Mouse (Mus musculus): ENCODE data around the gene Akt1s1. TPM values are rescaled to one million over a fixed set of nuclear protein-coding genes. Genes with fewer than 3 reads are reported as not detected.

Akt1s1 gene
- polyA plus RNA-seq, 1 experiment from 2014 or later = 61.6 TPM

- H3K9me3 ChIP-seq (ENCODE audit: control insufficient read depth, low read length) = no peaks in the 10 kb centered on the region
These were observed 42.8 kb downstream of the Akt1s1 start for GRCm38 (mm10) chr7:44891611-44892010.

DNA sequence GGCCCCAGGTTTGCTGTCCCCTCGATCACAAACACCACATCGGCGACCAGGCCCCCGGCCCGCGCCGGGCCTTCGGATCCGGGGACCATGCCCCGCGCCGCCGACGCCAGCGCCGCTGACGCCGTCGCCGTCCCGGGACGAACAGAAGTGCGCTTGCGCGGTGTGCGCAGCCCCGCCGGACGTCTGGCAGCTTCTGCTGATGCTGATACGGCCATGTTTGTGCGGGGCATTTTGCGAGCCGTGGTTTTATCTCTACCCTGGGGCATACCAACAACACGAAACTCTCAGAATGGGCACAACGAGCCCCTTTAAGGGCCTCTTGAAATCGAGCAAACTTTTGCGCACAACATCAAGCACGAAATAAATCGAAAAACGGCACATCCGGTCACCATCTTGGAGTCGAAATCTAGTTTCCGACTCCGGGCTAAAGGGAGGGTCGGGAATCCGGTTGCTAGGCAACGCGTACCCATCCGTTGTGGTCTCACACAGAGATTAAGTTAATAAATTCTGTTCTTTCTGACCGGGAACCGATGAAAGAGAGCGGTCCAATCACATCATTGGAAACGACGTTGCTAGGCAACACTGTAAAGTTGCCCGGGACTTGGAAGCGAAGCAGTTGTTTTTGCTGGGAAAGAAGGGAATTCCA, 43.6 kb downstream of the Akt1s1 start, which contains the start of gene Med25:
Gene Med25, minus strand, starts transcription at position 437 of the 646 bp plus-strand sequence.
- ATAC-seq (ENCODE audit: insufficient number of reproducible peaks, insufficient read depth, low FRiP score, low read depth) = peak; percentile 56
- Histone ChIP-seq H3K9me3 (ENCODE audit: control insufficient read depth, low read length) (no peaks in the 10 kb centered on the region), H3K27me3 (ENCODE audit: control insufficient read depth, insufficient read depth, low read length) (no peaks in the 10 kb centered on the region), H3K4me2 (ENCODE audit: low read length) (peak within 1 kb of the TSS; percentile 89), H3K4me3 (ENCODE audit: control insufficient read depth in 1 of 2, insufficient read depth in 1 of 2, low read depth in 1 of 2, low read length in 2 of 2) (peak within 1 kb of the TSS; percentile 64 to 75), H3K36me3 (ENCODE audit: control insufficient read depth, insufficient read depth, low read length) (peaks cover 23% of the 10 kb centered on the region), H3K9ac (ENCODE audit: low read length) (peak within 1 kb of the TSS; percentile 85), H3K27ac (replicated peaks in 1 of 2; ENCODE audit: control insufficient read depth in 1 of 2, insufficient read depth in 1 of 2, low read depth in 2 of 2, low read length in 2 of 2) (peak within 1 kb of the TSS; percentile 87 to 93), H3K4me1 (ENCODE audit: control insufficient read depth in 2 of 2, insufficient read depth in 2 of 2, low read length in 2 of 2) (peaks cover 26 to 55% of the 10 kb centered on the region in 2 experiments)
- under 1% methylated on average over 56 of the region's 56 CpGs for WGBS

More at GRCm38 (mm10) chr7:44891611-44892010, 42.8 kb downstream of the Akt1s1 start:
- Histone ChIP-seq H3K4me2 (ENCODE audit: low read length) (peak overlapping the region; percentile 89), H3K4me3 (ENCODE audit: control insufficient read depth in 1 of 2, insufficient read depth in 1 of 2, low read depth in 1 of 2, low read length in 2 of 2) (peak overlapping the region; percentile 64 to 75), H3K36me3 (ENCODE audit: control insufficient read depth, insufficient read depth, low read length) (peaks cover 31% of the 10 kb centered on the region), H3K4me1 (ENCODE audit: control insufficient read depth in 2 of 2, insufficient read depth in 2 of 2, low read length in 2 of 2) (peaks cover 27 to 50% of the 10 kb centered on the region in 2 experiments), H3K27me3 (ENCODE audit: control insufficient read depth, insufficient read depth, low read length) (no peaks in the 10 kb centered on the region), H3K9ac (ENCODE audit: low read length) (peak overlapping the region; percentile 85), H3K27ac (replicated peaks in 1 of 2; ENCODE audit: control insufficient read depth in 1 of 2, insufficient read depth in 1 of 2, low read depth in 2 of 2, low read length in 2 of 2) (peak overlapping the region in 1 of 2 experiments; percentile 93; a peak in 3 of 4 replicates)
- ATAC-seq (ENCODE audit: insufficient number of reproducible peaks, insufficient read depth, low FRiP score, low read depth) = no peak
- WGBS = 21% methylated on average over 6 of the region's 6 CpGs

DNA sequence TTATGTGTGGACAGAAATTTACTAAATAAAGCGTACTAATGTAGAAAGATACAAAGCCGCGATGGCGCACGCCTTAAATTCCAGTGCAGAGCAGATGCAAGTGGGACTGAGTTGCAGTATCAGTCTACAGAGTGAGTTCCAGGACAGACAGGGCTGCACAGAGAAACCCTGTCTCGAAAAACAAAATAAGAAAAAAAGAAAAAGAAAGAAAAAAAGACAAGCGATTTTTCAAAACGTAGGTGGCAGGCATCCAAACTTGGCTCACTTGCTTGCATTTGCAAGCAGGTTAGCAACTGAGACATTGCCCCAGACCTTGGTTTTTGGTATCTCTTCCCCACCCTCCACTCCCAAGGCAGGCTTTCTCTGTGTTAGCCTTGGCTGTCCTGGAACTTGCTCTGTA, 44.4 kb downstream of the Akt1s1 start:
- WGBS = 24% methylated on average over 8 of the region's 8 CpGs
- peaks cover 26% of the 10 kb centered on the region for H3K36me3 ChIP-seq (ENCODE audit: control insufficient read depth, insufficient read depth, low read length)
- H3K4me2 ChIP-seq (ENCODE audit: low read length) = peak overlapping the region; percentile 89
- ATAC-seq (ENCODE audit: insufficient number of reproducible peaks, insufficient read depth, low FRiP score, low read depth) = no peak
- peaks cover 26 to 47% of the 10 kb centered on the region in 2 experiments for H3K4me1 ChIP-seq (ENCODE audit: control insufficient read depth in 2 of 2, insufficient read depth in 2 of 2, low read length in 2 of 2)
- H3K9me3 ChIP-seq (ENCODE audit: control insufficient read depth, low read length) = no peaks in the 10 kb centered on the region
- peak overlapping the region; percentile 27 for H3K9ac ChIP-seq (ENCODE audit: low read length)
- H3K27ac ChIP-seq (replicated peaks in 1 of 2; ENCODE audit: control insufficient read depth in 1 of 2, insufficient read depth in 1 of 2, low read depth in 2 of 2, low read length in 2 of 2) = peak overlapping the region; percentile 69 to 87
- H3K27me3 ChIP-seq (ENCODE audit: control insufficient read depth, insufficient read depth, low read length) = no peaks in the 10 kb centered on the region
- H3K4me3 ChIP-seq (ENCODE audit: control insufficient read depth in 1 of 2, insufficient read depth in 1 of 2, low read depth in 1 of 2, low read length in 2 of 2) = peak overlapping the region in 1 of 2 experiments; percentile 64; a peak in 1 of 4 replicates

DNA sequence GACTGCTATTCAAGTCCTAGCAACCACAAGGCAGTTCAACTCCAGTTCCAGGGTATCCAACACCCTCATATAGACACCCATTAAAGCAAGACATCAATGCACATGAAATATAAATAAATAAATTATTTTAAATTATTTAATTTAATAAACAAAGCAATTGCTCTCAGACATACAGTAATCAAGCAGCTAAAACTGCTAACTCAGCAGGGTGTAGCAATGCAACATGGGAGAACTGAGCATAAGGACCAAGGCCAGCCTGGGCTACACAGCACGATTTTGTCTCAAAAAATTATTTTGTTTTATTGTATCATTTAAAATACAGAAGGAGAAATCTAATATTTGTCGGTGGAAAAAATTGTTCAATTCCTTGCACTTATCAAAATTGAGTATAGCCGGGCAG, 45.4 kb downstream of the Akt1s1 start:
- Histone ChIP-seq H3K27ac (replicated peaks in 1 of 2; ENCODE audit: control insufficient read depth in 1 of 2, insufficient read depth in 1 of 2, low read depth in 2 of 2, low read length in 2 of 2) (no peak overlapping the region), H3K4me1 (ENCODE audit: control insufficient read depth in 2 of 2, insufficient read depth in 2 of 2, low read length in 2 of 2) (peaks cover 19 to 45% of the 10 kb centered on the region in 2 experiments)
- WGBS = 81% methylated on average over 3 of the region's 3 CpGs

DNA sequence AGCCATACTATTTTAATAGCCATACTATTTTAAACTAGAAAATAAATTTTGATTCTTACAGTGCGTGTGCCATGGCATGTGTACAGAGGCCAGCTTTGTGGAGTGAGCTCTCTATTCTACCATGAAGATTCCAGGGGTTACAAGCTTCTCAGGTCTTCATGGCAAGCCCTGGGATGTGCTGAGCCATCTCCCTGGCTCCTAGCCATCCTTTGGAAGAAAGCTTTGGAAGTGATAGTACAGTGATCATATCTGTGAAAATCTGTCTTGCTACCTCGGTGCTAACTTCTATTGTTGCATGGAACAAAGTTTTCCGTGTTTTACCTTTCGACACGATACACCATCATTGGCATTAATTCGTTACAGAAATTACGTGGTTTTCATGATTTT, 46.4 kb downstream of the Akt1s1 start:
- Histone ChIP-seq H3K4me2 (ENCODE audit: low read length) (peak overlapping the region; percentile 83), H3K27ac (replicated peaks in 1 of 2; ENCODE audit: control insufficient read depth in 1 of 2, insufficient read depth in 1 of 2, low read depth in 2 of 2, low read length in 2 of 2) (peak overlapping the region; percentile 68 to 88; a peak in 2 of 4 replicates), H3K27me3 (ENCODE audit: control insufficient read depth, insufficient read depth, low read length) (no peaks in the 10 kb centered on the region), H3K36me3 (ENCODE audit: control insufficient read depth, insufficient read depth, low read length) (peaks cover 25% of the 10 kb centered on the region), H3K9ac (ENCODE audit: low read length) (no peak overlapping the region; the same call in 1 of the 2 replicates), H3K4me3 (ENCODE audit: control insufficient read depth in 1 of 2, insufficient read depth in 1 of 2, low read depth in 1 of 2, low read length in 2 of 2) (peak overlapping the region; percentile 62 to 70; a peak in 3 of 4 replicates), H3K4me1 (ENCODE audit: control insufficient read depth in 2 of 2, insufficient read depth in 2 of 2, low read length in 2 of 2) (peaks cover 16 to 42% of the 10 kb centered on the region in 2 experiments), H3K9me3 (ENCODE audit: control insufficient read depth, low read length) (no peaks in the 10 kb centered on the region)
- ATAC-seq (ENCODE audit: insufficient number of reproducible peaks, insufficient read depth, low FRiP score, low read depth) = no peak
- WGBS = 78% methylated on average over 7 of the region's 7 CpGs

More for the DNA sequence above, 45.4 kb downstream of the Akt1s1 start:
- no peak overlapping the region for H3K9ac ChIP-seq (ENCODE audit: low read length)
- no peak for ATAC-seq (ENCODE audit: insufficient number of reproducible peaks, insufficient read depth, low FRiP score, low read depth)
- no peak overlapping the region for H3K4me3 ChIP-seq (ENCODE audit: control insufficient read depth in 1 of 2, insufficient read depth in 1 of 2, low read depth in 1 of 2, low read length in 2 of 2)
- H3K9me3 ChIP-seq (ENCODE audit: control insufficient read depth, low read length) = no peaks in the 10 kb centered on the region
- peaks cover 22% of the 10 kb centered on the region for H3K36me3 ChIP-seq (ENCODE audit: control insufficient read depth, insufficient read depth, low read length)
- no peaks in the 10 kb centered on the region for H3K27me3 ChIP-seq (ENCODE audit: control insufficient read depth, insufficient read depth, low read length)
- H3K4me2 ChIP-seq (ENCODE audit: low read length) = no peak overlapping the region

DNA sequence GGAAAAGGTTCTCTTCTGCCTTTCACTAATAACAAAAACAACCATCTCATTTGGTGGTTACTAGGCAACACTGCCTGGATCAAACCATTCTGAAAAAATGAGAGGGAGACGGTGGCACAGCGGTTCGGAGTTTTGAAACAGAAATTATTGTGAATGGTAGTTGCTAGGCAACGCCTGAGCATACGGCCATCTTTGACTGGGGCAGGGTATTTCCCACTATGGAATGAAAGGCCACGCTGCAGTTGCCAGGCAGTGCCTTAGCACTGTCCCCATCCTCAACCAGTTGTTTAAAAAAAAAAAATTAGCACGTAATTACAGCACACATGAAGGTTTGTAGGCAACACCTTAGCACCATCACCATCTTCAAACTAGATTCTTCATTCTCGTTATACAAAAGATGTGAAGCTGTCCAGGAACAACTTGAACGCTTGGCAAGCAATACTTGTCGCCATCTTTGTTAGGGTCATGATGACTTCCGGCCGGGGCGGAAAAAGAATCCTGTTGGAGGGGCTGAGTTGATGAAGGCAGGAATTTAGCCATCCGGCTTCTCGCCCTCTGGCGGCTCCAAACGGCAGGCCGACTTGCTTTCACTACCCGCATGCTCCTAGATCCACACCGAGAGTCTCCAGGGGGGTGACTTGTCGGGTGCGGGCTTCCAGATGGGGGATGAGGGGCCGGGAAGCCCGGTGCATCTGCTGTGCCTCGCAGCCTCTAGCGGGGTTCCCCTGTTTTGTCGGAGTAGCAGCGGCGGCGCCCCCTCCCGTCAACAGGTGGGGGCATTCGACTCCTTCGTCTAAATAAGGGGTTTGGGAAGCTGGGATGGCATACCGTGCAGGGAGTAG, 47.0 kb downstream of the Akt1s1 start, which contains the start of gene Fuz:
Gene Fuz, plus strand, starts transcription at position 487 of the 842 bp plus-strand sequence.
- ATAC-seq (ENCODE audit: insufficient number of reproducible peaks, insufficient read depth, low FRiP score, low read depth) = peak; percentile 50
- H3K27me3 ChIP-seq (ENCODE audit: control insufficient read depth, insufficient read depth, low read length) = no peaks in the 10 kb centered on the region
- peak within 1 kb of the TSS; percentile 84 for H3K9ac ChIP-seq (ENCODE audit: low read length)
- 2% methylated on average over 34 of the region's 34 CpGs for WGBS
- H3K4me2 ChIP-seq (ENCODE audit: low read length) = peak within 1 kb of the TSS; percentile 83
- peak within 1 kb of the TSS; percentile 62 to 70 for H3K4me3 ChIP-seq (ENCODE audit: control insufficient read depth in 1 of 2, insufficient read depth in 1 of 2, low read depth in 1 of 2, low read length in 2 of 2)
- peaks cover 15 to 36% of the 10 kb centered on the region in 2 experiments for H3K4me1 ChIP-seq (ENCODE audit: control insufficient read depth in 2 of 2, insufficient read depth in 2 of 2, low read length in 2 of 2)
- no peaks in the 10 kb centered on the region for H3K9me3 ChIP-seq (ENCODE audit: control insufficient read depth, low read length)
- H3K36me3 ChIP-seq (ENCODE audit: control insufficient read depth, insufficient read depth, low read length) = peaks cover 25% of the 10 kb centered on the region
- H3K27ac ChIP-seq (replicated peaks in 1 of 2; ENCODE audit: control insufficient read depth in 1 of 2, insufficient read depth in 1 of 2, low read depth in 2 of 2, low read length in 2 of 2) = peak within 1 kb of the TSS; percentile 74 to 88

DNA sequence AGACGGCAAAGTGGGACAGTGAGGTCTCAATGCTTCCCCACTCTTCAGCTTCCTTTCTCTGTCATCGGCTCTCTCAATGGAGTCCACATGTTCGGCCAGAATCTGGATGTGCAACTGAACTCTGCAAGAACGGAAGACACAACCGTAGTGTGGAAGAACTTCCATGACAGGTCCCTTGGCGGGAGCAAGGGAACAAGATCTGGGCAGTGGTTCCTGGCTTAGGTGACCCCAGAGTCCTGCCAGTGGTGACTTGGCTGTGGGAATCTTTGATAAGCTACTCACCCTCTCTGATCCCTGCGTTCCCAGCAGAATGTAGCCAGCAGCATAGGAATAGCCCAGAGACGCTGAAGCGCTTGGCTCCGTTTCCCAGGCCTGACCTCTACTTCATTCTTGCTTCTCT, 47.7 kb downstream of the Akt1s1 start:
- no peak for ATAC-seq (ENCODE audit: insufficient number of reproducible peaks, insufficient read depth, low FRiP score, low read depth)
- Histone ChIP-seq H3K9ac (ENCODE audit: low read length) (peak overlapping the region; percentile 84), H3K27ac (replicated peaks in 1 of 2; ENCODE audit: control insufficient read depth in 1 of 2, insufficient read depth in 1 of 2, low read depth in 2 of 2, low read length in 2 of 2) (peak overlapping the region; percentile 74 to 88), H3K4me3 (ENCODE audit: control insufficient read depth in 1 of 2, insufficient read depth in 1 of 2, low read depth in 1 of 2, low read length in 2 of 2) (peak overlapping the region; percentile 62 to 70), H3K4me1 (ENCODE audit: control insufficient read depth in 2 of 2, insufficient read depth in 2 of 2, low read length in 2 of 2) (peaks cover 14 to 32% of the 10 kb centered on the region in 2 experiments), H3K27me3 (ENCODE audit: control insufficient read depth, insufficient read depth, low read length) (no peaks in the 10 kb centered on the region), H3K36me3 (ENCODE audit: control insufficient read depth, insufficient read depth, low read length) (peaks cover 28% of the 10 kb centered on the region), H3K4me2 (ENCODE audit: low read length) (peak overlapping the region; percentile 83), H3K9me3 (ENCODE audit: control insufficient read depth, low read length) (no peaks in the 10 kb centered on the region)
- 38% methylated on average over 10 of the region's 10 CpGs for WGBS
